Mouse (Mus musculus) urinary bladder, postnatal 36 days (tissue): ENCODE measurements around the gene Mfrp.
"Not testable (repeated sequence)": the region's sequence is repeated elsewhere in the genome, so short reads cannot be mapped to it uniquely, and the experiment has no call there.

ENCODE experiments used
- DNase-seq, 2 experiments: peaks; one replicate each; pipeline ENCODE4 v3.0.0; 2022; ENCODE audit warnings: low spot score in 2 of 2, mixed read lengths in 1 of 2

Gene Mfrp

GRCm38 (mm10) chr9:44106182-44106581 is 4.7 kb downstream of the Mfrp start:
- DNase-seq = no peak

DNA sequence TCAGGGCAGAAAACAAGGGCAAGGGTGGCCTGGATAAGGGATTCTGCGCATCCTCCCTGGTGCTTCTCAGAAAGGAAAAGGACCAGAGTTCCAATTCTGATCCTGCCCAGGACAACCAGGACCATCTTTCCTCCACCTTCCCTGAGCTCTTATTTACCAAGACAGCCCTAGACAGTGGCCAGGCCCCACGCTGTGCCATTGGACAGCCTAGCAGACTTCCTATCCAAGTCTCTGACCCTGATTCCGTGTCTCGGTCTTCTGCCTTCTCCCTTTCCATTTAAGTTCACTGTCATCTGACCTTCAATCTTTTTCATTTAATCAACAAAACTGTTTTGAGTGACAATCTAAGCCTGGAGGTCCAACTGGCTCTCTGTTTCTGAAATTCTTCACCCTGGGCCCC is 5.1 kb downstream of the Mfrp start:
- DNase-seq = no peak

GRCm38 (mm10) chr9:44107110-44107509 is 5.6 kb downstream of the Mfrp start, which contains the start of gene C1qtnf5:
TSS of gene C1qtnf5 (plus strand) at chr9:44107245.
- DNase-seq = peak in 1 of 2 experiments; percentile 89

DNA sequence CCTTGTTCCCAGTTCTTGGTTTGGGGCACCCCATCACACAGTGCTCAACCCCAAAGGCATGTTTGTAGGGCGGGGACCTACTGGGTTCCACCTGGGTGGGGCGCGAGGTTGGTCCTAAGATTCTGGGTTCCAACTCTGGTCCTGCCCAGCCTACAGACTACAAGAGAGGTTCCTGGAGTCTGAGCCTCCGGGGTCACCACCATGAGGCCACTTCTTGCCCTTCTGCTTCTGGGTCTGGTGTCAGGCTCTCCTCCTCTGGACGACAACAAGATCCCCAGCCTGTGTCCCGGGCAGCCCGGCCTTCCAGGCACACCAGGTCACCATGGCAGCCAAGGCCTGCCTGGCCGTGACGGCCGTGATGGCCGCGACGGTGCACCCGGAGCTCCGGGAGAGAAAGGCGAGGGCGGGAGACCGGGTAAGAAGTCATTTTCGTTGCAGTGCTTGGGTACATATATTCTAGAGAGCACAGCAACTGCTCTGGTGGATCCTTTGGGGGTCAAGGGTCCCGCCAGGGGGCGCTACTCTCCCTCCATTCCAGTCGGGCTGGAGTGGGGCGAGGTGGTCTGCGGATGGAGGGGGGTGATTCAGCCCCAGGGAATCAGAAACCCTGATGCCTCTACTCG is 6.1 kb downstream of the Mfrp start:
- DNase-seq = no peak

DNA sequence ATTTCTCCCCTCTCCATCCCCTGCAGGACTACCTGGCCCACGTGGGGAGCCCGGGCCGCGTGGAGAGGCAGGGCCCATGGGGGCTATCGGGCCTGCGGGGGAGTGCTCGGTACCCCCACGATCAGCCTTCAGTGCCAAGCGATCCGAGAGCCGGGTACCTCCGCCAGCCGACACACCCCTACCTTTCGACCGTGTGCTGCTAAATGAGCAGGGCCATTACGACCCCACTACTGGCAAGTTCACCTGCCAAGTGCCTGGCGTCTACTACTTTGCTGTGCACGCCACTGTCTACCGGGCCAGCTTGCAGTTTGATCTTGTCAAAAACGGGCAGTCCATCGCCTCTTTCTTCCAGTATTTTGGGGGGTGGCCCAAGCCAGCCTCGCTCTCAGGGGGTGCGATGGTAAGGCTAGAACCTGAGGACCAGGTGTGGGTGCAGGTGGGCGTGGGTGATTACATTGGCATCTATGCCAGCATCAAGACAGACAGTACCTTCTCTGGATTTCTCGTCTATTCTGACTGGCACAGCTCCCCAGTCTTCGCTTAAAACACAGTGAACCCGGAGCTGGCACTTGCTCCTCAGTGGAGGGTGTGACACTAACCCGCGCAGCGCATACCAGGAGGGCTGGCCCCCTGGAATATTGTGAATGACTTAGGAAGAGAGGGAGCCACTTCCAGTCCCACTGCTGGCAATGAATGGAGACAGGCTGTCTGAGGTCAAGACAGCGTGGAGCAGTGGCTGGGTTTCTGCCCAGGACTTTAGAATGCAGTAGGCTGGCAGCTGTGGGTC is 6.9 kb downstream of the Mfrp start:
- no peak for DNase-seq

GRCm38 (mm10) chr9:44109360-44110095 is 8.0 kb downstream of the Mfrp start:
- DNase-seq = peak in 1 of 2 experiments; percentile 60

DNA sequence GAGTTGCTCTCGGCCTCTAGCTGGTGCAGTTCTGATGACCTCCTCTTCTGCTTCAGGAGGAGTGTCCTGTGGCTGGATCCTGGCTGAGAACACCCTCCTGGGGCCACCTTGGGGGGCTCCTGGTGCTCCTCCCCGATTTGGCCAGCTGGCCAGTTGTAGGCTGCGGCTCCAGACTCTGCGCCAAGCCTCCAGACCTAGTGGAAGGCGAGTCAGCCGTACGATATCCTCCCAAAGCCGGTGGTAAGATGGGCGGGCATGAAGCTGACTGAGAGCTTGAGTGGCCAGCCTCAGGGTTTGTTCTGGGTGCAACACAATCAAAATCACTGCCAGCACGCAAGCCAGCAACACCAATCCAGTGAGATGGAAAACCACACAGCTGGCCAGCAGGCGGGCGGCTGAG is 10.4 kb downstream of the Mfrp start:
- not testable (repeated sequence) for DNase-seq

DNA sequence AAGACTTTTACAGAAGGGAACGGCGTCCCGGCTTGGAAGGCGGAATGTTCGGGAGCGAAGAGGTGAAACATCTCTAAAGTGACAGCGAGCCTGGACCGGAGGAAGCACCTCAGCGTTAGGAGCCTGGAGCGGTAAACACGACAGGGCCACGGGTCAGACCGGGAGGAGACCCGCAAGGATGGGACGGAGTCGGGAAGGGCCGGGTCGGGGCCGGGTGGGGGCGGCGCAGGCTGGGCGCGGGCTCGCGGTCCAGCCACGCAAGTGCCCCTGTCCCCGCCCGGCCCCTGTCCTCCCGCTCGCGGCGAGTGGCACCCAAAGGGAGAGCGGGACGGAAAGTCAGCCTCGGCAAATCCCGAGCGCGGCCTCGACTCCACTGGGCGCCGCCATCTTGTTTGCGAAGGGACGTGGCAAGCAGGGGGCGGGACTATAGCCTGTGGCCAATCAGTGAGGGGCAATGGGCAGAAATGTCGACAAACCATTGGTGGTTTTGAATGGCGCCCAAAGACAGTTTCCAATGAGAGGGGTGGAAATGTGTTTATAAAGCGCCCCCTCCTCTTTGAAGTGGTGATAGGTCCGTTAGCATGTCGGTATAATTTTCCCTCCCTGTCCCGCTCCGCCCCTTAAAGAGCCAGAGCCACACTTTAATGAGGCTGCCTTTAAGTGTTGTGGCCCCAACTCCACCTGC is 11.7 kb downstream of the Mfrp start, which contains the start of the genes Gm49380 and Rnf26:
Gm49380 (minus strand) TSS at position 396 of the 685 bp plus-strand sequence.
Rnf26 (minus strand) TSS at position 413 of the 685 bp plus-strand sequence.
- peak; percentile 91 to 95 for DNase-seq

DNA sequence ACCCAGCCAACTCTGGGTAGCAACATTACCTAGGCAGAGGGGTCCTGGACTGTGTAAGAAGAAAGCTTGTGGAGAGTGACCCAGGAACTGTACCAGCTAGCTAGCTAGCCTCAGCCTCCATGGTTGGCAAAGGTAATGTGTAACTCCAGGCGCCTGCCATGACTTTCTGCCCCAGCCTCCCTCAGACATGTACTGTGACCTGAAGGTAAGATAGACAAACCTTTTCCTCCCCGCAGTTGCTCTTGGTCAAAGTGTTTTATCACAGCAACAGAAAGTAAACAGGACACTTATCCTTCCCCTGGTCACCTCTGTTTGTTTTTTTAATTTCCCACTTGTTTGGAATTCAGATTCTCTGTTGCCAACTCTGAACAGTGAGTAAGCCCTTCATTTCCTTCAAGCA is 12.9 kb downstream of the Mfrp start:
- DNase-seq = no peak

DNA sequence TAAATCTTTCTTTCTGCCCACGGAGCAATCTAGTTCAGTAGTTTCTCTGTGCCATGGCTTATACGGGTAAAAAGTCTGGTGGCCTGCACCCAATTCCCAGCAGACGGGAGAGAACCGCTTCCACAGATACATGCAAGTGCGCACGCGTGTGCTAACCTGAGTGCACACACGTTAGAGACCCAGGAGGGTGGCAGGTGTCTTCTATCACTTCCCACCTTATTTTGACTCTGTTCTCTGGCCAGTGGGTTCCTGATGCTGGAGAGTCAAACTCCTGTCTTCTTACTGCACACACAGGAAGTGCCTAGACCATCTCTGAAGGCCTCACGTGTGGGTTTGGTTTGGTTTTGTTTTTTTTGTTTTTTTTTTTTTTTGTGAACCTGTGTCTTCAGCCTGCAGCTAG is 14.1 kb downstream of the Mfrp start:
- no peak for DNase-seq

- DNase-seq = no peak
Measured at GRCm38 (mm10) chr9:44116182-44116581, 14.7 kb downstream of the Mfrp start.

DNA sequence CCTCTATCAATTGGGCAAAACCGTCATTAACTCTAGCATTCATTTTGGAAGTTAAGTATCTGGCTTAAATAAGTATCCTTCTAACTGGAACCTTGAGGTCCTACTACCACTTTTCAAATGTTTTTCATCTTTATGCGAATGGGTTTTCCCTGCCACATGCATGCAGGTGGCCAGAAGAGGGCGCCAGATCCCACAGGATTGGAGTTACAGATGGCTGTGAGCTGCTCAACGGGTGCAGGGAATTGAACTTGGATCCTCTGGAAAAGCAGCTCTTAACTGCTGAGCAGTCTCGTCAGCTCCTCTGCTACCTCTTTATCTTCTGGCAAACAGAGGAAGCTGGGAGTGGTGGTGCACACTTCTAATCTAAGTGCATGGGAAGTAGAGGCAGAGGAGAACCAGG is 17.5 kb downstream of the Mfrp start:
- no peak for DNase-seq

GRCm38 (mm10) chr9:44119948-44120465 is 18.5 kb downstream of the Mfrp start:
- no peak for DNase-seq

GRCm38 (mm10) chr9:44124317-44124716 is 22.8 kb downstream of the Mfrp start:
- DNase-seq = no peak

DNA sequence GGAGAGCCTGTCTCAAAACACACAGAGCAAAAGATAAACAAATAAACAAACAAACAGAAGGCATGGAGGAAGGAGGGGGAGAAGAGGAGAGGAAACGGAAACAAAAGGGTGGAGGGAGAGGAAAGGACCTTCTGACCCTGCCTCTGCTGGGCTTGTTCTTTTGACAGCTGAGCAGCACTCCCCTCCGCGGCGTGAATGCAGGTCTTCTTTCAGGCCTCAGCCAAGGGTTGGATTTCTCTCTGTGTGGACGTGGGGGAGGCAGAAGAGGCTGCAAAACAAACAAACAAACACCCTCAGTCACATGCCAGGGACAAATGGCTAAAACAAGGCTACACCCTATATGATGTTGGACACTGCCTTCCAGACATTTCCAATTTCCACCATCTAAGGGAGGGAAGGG is 23.5 kb downstream of the Mfrp start:
- no peak for DNase-seq

GRCm38 (mm10) chr9:44125546-44126428 is 24.3 kb downstream of the Mfrp start:
- peak; percentile 76 to 85 for DNase-seq

GRCm38 (mm10) chr9:44126746-44127145 is 25.2 kb downstream of the Mfrp start:
- DNase-seq = no peak

DNA sequence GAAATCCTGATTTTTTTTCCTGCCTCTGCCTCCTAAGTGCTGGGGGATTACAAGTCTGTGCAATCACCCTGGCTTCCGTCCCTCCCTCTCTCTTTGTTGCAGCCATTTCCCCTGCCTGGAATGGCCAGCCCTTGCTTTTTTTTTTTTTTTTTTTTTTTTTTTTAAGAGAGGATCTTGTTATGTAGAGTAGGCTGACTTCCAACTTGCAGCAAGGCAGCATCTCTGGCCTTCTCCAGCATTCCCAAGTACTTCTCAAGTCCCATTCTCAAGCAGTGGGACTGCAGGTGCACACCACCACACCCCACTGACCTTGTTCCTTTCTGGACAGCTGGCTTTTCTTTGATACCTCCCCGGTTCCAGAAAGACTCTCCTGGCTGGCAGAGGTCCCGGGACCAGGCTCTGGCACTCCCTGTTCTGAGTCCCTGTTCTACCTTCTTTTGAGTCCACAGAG is 25.8 kb downstream of the Mfrp start:
- DNase-seq = no peak

DNA sequence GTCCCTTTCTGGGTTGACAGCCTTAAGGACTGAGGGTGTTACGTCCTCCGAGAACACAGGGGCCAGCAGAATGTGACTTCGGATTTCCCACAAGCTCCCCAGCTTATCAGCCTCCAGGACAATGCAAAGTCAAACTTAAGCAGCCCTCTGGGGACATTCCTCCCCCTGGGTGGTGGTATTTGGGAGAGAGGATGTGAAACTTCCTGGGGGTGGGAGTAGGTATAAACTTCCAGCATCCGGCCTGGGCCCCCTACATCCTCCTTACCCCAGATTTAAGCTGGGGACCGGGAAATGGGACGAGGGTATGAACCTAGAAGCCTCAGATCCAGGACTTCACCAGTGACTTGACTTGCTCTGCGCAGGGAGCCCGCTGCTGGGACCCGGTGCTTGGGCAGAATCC is 28.1 kb downstream of the Mfrp start:
- no peak for DNase-seq

GRCm38 (mm10) chr9:44130034-44130433 is 28.5 kb downstream of the Mfrp start:
- DNase-seq = peak in 1 of 2 experiments; percentile 70
